ENCODE assay signal across 7 mouse cellular contexts in the genomic region with DNA sequence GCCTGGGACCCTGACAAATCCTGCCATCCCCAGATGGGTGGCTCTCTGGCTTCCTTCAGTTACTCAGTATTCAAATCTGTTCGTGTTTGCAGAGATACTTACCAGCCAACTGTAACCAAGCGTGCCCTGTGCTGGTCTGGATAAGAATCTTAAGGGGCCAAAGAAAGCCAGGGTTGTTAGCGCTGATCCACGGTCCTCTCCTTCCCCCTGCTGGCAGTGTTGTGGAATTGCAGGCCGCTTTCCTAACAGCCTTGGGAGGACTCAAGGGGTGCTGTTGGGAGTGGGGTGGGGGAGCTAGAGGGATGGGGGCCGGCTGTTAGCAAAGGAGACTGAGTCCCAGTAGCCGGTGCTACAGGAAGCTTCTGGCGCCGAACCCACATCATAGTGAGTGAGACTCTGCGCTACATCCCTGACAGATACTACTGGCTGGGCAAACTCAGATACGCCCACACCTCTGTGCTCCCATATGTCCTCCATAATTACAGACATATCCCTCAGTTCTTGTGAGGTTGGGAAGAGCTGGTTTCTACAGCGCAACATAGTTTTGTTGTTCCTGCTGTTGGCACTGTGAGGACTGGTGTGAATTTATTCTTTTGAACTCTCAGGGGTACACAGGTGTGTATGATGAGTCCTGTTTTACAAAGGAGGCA. TPM values are rescaled to one million over a fixed set of nuclear protein-coding genes. Genes with fewer than 3 reads are reported as not detected.
DNase-seq lines count a peak whose midpoint lies in the region; ATAC-seq and TF ChIP-seq lines count a peak whose summit lies in the region.

No protein-coding gene starts in this region.

- peak; percentile 45; the same call in 1 of the 2 replicates for TF ChIP-seq CTCF in bone marrow macrophage, adult 2 months (IDR thresholded peaks at IDR 0.05; ENCODE audit: low read depth, low read length)

- no peak overlapping the region for H3K9ac ChIP-seq in kidney, embryonic 16.5 days (replicated peaks; ENCODE audit: low read length)
- no peak overlapping the region for H3K9ac ChIP-seq in liver, embryonic 13.5 days

- peak; percentile 14 to 48 for DNase-seq in kidney, postnatal 36 days
- peak; percentile 72 for DNase-seq in ES-CJ7 (ENCODE audit: low read depth, low spot score)
- no peak for DNase-seq in liver, embryonic 13.5 days
- DNase-seq in splenic B cell, adult 2 months (ENCODE audit: low read depth, low spot score), result peak; percentile 72
- no peak for DNase-seq in gastrocnemius, adult 8-10 months (ENCODE audit: low spot score in 2 of 2)

- no peak for TF ChIP-seq POLR2A in bone marrow macrophage, adult 2 months (IDR thresholded peaks at IDR 0.05; ENCODE audit: borderline replicate concordance, low read depth, low read length)

- no peak overlapping the region for H3K27ac ChIP-seq in kidney, embryonic 16.5 days (ENCODE audit: low read length)
- no peak overlapping the region for H3K27ac ChIP-seq in bone marrow macrophage, adult 2 months (ENCODE audit: insufficient read depth, low read depth, low read length)
- no peak overlapping the region for H3K27ac ChIP-seq in liver, embryonic 13.5 days

- H3K27me3 ChIP-seq in kidney, embryonic 16.5 days (ENCODE audit: insufficient read depth, low read length), result peaks cover 12% of the 10 kb centered on the region
- peaks cover 24% of the 10 kb centered on the region for H3K27me3 ChIP-seq in liver, embryonic 13.5 days
- H3K27me3 ChIP-seq in splenic B cell, adult 2 months (ENCODE audit: control insufficient read depth, insufficient read depth, low read length, poor library complexity, severe bottlenecking), result no peaks in the 10 kb centered on the region

- H3K9me3 ChIP-seq in kidney, embryonic 16.5 days (ENCODE audit: low read length), result no peaks in the 10 kb centered on the region
- H3K9me3 ChIP-seq in liver, embryonic 13.5 days (replicated peaks), result no peaks in the 10 kb centered on the region

- WGBS in kidney, embryonic 16.5 days, result 31% methylated on average over 12 of the region's 12 CpGs
- 20% methylated on average over 12 of the region's 12 CpGs for WGBS in liver, embryonic 13.5 days (ENCODE audit: insufficient replicate concordance)

- no peak overlapping the region for H3K4me2 ChIP-seq in kidney, embryonic 16.5 days (replicated peaks; ENCODE audit: low read depth, low read length)
- no peak overlapping the region for H3K4me2 ChIP-seq in liver, embryonic 13.5 days

- H3K4me3 ChIP-seq in kidney, embryonic 16.5 days (ENCODE audit: low read length), result no peak overlapping the region
- H3K4me3 ChIP-seq in bone marrow macrophage, adult 2 months (ENCODE audit: insufficient read depth, low read length), result no peak overlapping the region
- H3K4me3 ChIP-seq in liver, embryonic 13.5 days (replicated peaks), result no peak overlapping the region

- H3K4me1 ChIP-seq in kidney, embryonic 16.5 days (ENCODE audit: insufficient read depth, low read length), result no peaks in the 10 kb centered on the region
- H3K4me1 ChIP-seq in bone marrow macrophage, adult 2 months (ENCODE audit: control insufficient read depth, insufficient read depth, low read length), result no peaks in the 10 kb centered on the region
- H3K4me1 ChIP-seq in liver, embryonic 13.5 days (replicated peaks), result peaks cover 10% of the 10 kb centered on the region; the same call in 1 of the 2 replicates

- no peak for ATAC-seq in kidney, embryonic 16.5 days (ENCODE audit: low FRiP score, low TSS enrichment)
- 0 out of 2 replicates have a peak, but pooled peaks have one; percentile 30 for ATAC-seq in liver, embryonic 13.5 days (ENCODE audit: low read depth)

- H3K36me3 ChIP-seq in kidney, embryonic 16.5 days (ENCODE audit: insufficient read depth, low read length), result no peaks in the 10 kb centered on the region
- H3K36me3 ChIP-seq in liver, embryonic 13.5 days, result no peaks in the 10 kb centered on the region
- H3K36me3 ChIP-seq in splenic B cell, adult 2 months (ENCODE audit: control insufficient read depth, insufficient read depth, low read length, poor library complexity, severe bottlenecking), result no peaks in the 10 kb centered on the region

RNA-seq across cellular contexts. Expression of a gene that starts 9.7 kb away (rescaled TPM):
- polyA plus RNA-seq in kidney, embryonic 16.5 days (2015; fragmentation: Nextera tagmentation; extraction: Ambion mirVana), result 26.0 and 28.1 TPM in 2 replicates
- 4.8 and 5.1 TPM in 2 replicates for polyA plus RNA-seq in bone marrow macrophage, adult 2 months (2012; ENCODE audit: insufficient read depth, insufficient read length, missing spikeins)
- 18.4 and 19.4 TPM in 2 replicates for polyA plus RNA-seq in liver, embryonic 13.5 days (2015; fragmentation: Nextera tagmentation; extraction: Ambion mirVana)
- 10 to 100 TPM; 15.2 to 25.1 (median 16.6) TPM for total RNA-seq in gastrocnemius, adult 8-10 months (2022)

Comparison
In these comparisons a context has a peak if more than half of its experiments do, and no peak if none do; other contexts are left out.
1. DNase-seq: peak in kidney, postnatal 36 days (2 of 2), ES-CJ7 (single experiment) and splenic B cell, adult 2 months (single experiment); none in liver, embryonic 13.5 days (single experiment) and gastrocnemius, adult 8-10 months (0 of 2).